Mouse (Mus musculus): ENCODE measurements around the gene Lcn12. TPM values are rescaled to one million over a fixed set of nuclear protein-coding genes. Genes with fewer than 3 reads are reported as not detected.

The Lcn12 gene
- total RNA-seq (2023) = not detected

DNA sequence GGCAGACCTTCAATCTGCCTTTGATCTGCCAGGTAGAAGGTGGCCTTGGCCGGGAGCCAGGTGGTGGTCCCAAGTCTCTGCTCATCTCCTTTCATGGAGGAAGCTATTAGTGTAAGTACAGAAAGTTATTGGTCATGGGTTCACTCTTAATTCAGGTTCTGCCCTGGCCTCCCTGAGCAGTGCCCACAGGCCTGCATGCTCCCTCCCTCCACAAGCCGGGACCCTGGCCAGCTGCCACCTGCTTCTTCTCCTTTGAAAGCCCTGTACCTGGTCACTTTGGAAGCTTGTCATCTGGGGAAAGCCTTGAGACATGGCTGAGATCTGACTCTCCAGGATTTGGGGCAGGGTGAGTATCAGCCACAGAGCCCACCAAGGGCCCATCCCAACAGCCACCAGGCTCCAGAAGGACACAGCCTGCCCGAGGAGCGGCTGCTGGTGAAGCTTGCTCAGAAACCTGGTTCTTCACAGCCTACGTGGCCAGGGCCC, at the start of gene Lcn12:
TSS of gene Lcn12 (minus strand) at position 436 of the 486 bp plus-strand sequence.

DNA sequence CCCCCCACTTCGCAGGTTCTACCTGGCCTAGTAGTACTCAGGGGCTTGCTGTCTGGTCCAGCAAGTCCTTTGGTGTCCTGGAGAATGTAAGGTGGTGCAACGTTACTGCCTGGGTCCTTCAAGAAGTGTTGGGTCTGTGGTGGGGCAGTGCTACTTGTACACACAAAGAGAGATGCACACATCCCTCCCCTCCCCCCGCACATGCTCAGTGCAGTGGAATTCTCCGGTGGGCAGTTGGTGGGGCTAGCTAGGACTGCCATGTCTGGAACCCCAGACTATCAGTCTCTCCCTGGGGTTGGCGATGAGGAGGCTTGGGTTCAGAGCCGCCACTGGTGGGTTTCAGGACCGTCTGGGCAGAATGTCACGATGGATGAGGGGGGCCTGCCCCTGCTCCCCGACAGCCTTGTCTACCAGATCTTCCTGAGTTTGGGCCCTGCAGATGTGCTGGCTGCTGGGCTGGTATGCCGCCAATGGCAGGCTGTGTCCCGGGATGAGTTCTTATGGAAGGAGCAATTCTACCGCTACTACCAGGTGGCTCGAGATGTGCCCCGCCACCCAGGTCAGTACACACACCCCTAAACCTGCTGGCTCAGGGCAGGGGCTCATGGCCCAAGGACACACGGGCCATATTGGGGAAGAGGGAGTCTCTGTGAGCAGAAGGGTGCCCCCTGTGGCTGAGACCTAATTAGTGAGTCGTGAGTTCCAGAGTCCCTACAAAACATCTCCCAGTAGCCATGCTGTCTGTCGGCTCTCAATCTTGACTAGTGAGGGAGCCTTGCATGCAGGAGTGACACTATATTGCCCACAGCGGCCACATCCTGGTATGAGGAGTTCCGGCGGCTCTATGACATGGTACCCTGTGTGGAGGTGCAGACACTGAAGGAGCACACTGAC, 8.1 kb upstream of the Lcn12 start, which contains the start of gene C8g:
TSS of gene C8g (minus strand) at position 127 of the 894 bp plus-strand sequence.

DNA sequence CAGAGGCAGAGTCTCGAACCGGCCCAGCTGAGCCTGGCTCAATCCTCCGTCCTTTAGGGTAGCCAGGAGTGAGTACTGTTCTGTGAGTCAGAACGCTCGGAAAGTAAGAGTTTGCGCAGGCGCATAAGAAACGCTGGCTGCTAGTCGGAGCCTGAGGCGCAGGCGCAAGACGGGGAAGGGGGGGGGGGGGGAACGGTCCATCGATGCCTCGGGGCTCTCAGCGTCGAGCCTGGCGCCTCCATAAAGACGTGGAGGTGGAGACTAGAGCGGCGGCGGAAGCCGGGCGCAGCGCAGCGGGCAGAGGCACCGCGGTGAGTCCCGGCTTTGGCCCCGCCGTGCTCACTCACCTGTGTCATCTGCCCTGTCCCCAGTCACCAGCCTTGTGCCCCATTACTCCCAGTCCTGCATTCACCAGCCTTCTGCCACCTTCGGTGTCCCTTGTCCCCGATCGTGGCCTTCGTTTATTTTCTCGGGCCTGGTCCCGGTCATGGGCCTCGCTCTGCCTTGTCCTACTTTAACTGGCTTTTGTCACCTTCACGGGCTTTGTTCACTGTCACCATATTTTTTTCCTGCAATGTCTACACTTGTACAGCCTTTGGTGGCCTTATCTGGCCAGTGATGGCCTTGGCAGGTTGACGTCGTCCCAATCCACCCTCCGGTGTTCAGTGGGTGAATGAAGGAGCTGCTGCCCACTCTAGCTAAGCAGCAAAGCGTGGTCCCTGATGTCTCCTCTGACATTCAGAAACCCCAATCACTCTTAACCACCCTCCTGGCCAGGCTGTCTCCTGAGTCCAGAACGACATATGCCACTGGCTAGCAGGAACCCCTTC, 7.1 kb upstream of the Lcn12 start, which contains the start of gene Fbxw5:
TSS of gene Fbxw5 (plus strand) at position 175 of the 830 bp plus-strand sequence.

DNA sequence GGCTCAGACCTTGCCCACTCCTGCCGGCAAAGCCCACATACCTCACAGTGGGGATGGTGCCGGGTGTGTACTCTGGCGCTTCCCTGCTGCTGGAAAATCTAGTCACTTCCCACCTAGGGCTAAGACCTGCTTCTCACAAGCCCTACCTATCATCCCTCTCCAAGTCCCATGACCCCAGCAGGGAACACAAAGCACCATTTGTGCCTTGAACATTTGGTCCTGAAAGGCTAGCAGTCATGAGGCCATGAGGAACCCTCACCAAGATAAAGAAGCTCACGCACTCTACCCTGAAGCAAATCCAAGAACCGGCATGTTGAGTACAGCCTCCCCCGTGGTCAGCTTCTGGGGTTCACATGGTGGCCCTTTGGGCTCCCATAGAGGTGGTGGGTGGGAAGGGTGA, 23.7 kb downstream of the Lcn12 start, which contains the start of gene Ptgds:
TSS of gene Ptgds (minus strand) at position 78 of the 400 bp plus-strand sequence.

DNA sequence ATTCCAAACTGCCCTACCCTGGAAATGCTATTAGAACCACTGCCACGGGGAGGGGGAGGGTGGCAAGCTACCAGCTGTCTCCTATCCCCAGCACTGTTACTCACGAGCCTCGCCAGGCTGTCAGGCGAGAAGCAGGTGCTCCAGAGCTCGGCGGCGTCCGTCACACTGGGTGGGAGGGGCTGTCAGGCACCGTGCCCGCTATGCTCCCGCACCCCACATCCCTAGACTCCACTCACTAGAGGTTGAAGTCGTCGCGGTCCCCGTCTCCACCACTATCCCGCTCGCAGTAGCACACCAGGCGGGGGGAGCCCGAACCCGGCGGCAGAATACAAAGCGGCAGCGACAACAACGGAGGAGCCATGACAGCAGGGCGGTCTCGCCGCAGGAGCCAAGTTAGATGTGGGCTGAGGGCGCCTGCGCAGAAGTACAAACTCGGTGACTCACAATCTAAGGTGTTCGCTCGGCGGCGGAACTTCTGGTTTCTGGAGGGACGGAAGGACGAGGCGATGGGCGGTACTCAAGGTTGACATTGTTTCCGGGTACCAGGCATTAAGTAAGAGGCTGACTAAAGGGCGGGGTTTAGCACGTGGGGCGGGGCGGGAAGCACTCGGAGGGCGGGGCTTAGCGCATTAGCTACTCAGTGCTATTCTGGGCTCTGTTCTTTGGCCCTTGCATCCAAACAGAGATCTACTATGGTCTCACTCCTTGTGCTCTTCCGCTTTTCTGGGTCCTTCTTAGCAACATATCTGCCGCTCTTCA, 33.0 kb downstream of the Lcn12 start, which contains the start of gene Paxx:
TSS of gene Paxx (minus strand) at position 544 of the 759 bp plus-strand sequence.

DNA sequence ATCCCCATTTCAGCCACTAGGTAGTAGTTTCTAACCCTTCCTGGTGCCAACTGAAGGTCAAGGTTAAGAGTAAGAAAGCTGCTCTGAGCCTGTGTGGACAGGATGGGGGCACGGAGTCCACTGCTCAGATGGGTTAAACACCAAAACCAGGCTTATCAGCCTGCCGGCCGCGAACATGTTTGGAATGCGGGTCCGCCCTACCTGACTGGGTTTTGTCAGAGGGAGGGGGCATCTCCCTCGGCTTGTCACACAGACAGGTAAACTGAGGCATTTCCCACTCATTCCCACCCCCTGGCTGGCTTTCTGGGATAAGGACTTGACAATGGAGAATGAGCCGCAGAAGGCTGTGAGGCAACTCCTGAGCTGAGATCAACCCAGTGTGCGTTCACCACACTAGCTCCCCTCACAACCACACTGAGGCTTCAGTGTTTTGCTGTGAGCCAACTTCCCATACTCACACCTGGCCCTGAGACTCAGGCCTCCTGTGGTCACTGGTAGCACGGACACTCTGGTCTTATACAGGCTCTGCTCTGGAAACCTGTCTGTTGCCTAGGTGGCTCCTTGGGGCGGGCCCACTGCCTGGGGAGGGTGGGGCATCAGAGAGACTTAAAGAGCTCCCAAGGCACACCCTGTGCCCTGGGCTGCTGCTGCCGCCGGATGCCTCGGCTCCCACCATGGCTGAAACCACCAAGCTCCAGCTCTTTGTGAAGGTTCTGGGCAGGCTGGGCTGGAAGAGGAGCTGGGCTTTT, 37.3 kb downstream of the Lcn12 start, which contains the start of gene Clic3:
TSS of gene Clic3 (plus strand) at position 634 of the 749 bp plus-strand sequence.

Other genes with a start within 250 kb of the Lcn12 start
- gene AL732309.1, start 247.0 kb downstream of the Lcn12 start, total RNA-seq (2023) = 10 to 100 TPM; 10.7 to 11.9 TPM
- 10 to 100 TPM; 20.1 to 25.4 TPM for gene Tmem203, start 238.5 kb downstream of the Lcn12 start, total RNA-seq (2023)
- 10 to 100 TPM; 15.5 to 20.0 TPM for gene Tprn, start 231.3 kb downstream of the Lcn12 start, total RNA-seq (2023)
- 10 to 100 TPM; 43.7 to 44.2 TPM for gene Ssna1, start 221.5 kb downstream of the Lcn12 start, total RNA-seq (2023)
- 100 to 1,000 TPM; 114 to 127 TPM for gene Anapc2, start 221.4 kb downstream of the Lcn12 start, total RNA-seq (2023)
- not detected for gene Tmem210, start 205.8 kb downstream of the Lcn12 start, total RNA-seq (2023)
- gene Lrrc26, start 204.0 kb downstream of the Lcn12 start, total RNA-seq (2023) = not detected
- not detected for gene Grin1, start 174.7 kb downstream of the Lcn12 start, total RNA-seq (2023)
- 10 to 100 TPM; 49.9 to 52.4 TPM for gene Man1b1, start 161.6 kb downstream of the Lcn12 start, total RNA-seq (2023)
- 10 to 100 TPM; 36.0 to 36.9 TPM for gene Dpp7, start 137.6 kb downstream of the Lcn12 start, total RNA-seq (2023)
- gene Uap1l1, start 128.2 kb downstream of the Lcn12 start, total RNA-seq (2023) = 10 to 100 TPM; 25.0 to 27.0 TPM
- 1 to 10 TPM in 1 of 2 experiments, under 1 TPM in 1; 0.44 to 1.0 TPM for gene Sapcd2, start 121.6 kb downstream of the Lcn12 start, total RNA-seq (2023)
- gene Entpd2, start 98.0 kb downstream of the Lcn12 start, total RNA-seq (2023) = not detected
- gene Npdc1, start 94.6 kb downstream of the Lcn12 start, total RNA-seq (2023) = not detected
- gene Fut7, start 70.6 kb downstream of the Lcn12 start, total RNA-seq (2023) = not detected
- gene Abca2, start 65.2 kb downstream of the Lcn12 start, total RNA-seq (2023) = 10 to 100 TPM; 48.1 to 52.4 TPM
- not detected for gene Clic3, start 37.1 kb downstream of the Lcn12 start, total RNA-seq (2023)
- gene Paxx, start 32.8 kb downstream of the Lcn12 start, total RNA-seq (2023) = 10 to 100 TPM; 90.9 to 100.0 TPM
- not detected for gene Ptgds, start 23.9 kb downstream of the Lcn12 start, total RNA-seq (2023)
- gene Fbxw5, start 6.8 kb upstream of the Lcn12 start, total RNA-seq (2023) = 10 to 100 TPM; 72.0 to 74.1 TPM
- under 1 TPM in 1 of 2 experiments, not detected in 1; 0.93 TPM for gene C8g, start 7.8 kb upstream of the Lcn12 start, total RNA-seq (2023)
- gene Traf2, start 53.0 kb upstream of the Lcn12 start, total RNA-seq (2023) = 10 to 100 TPM; 59.2 to 66.5 TPM
- gene Edf1, start 63.9 kb upstream of the Lcn12 start, total RNA-seq (2023) = 100 to 1,000 TPM; 109 to 136 TPM
- 1 to 10 TPM; 1.2 to 3.0 TPM for gene Mamdc4, start 80.9 kb upstream of the Lcn12 start, total RNA-seq (2023)
- 10 to 100 TPM; 18.3 to 19.3 TPM for gene Phpt1, start 81.3 kb upstream of the Lcn12 start, total RNA-seq (2023)
- gene Ajm1, start 87.8 kb upstream of the Lcn12 start, total RNA-seq (2023) = under 1 TPM in 1 of 2 experiments, not detected in 1; 0.15 TPM
- 100 to 1,000 TPM; 100 to 112 TPM for gene Rabl6, start 114.6 kb upstream of the Lcn12 start, total RNA-seq (2023)
- not detected for gene Ccdc183, start 123.8 kb upstream of the Lcn12 start, total RNA-seq (2023)
- gene Tmem141, start 128.1 kb upstream of the Lcn12 start, total RNA-seq (2023) = 1 to 10 TPM in 1 of 2 experiments, not detected in 1; 1.5 TPM
- 1 to 10 TPM in 1 of 2 experiments, under 1 TPM in 1; 0.68 to 5.9 TPM for gene Fcna, start 134.1 kb upstream of the Lcn12 start, total RNA-seq (2023)
- not detected for gene Lcn8, start 159.2 kb upstream of the Lcn12 start, total RNA-seq (2023)
- not detected for gene Lcn5, start 164.0 kb upstream of the Lcn12 start, total RNA-seq (2023)
- not detected for gene Lcn6, start 182.9 kb upstream of the Lcn12 start, total RNA-seq (2023)
- gene Lcn10, start 188.8 kb upstream of the Lcn12 start, total RNA-seq (2023) = not detected
- not detected for gene Obp2a, start 206.1 kb upstream of the Lcn12 start, total RNA-seq (2023)
- 10 to 100 TPM; 24.7 to 28.4 TPM for gene Bmyc, start 212.8 kb upstream of the Lcn12 start, total RNA-seq (2023)
- gene Obp2b, start 243.1 kb upstream of the Lcn12 start, total RNA-seq (2023) = not detected

All from B cell, adult 67 days (primary cell).